In genomic region chr10:60577125-60577919, GRCm38 (mm10) we compare ENCODE assay signal across 9 mouse cellular contexts.
DNase-seq lines count a peak whose midpoint lies in the region; ATAC-seq lines count a peak whose summit lies in the region.
"Had no signal": no experiment of that assay in that cellular context is flagged by ENCODE, and none has a peak within 500 bp of the region (broad histone marks: within the 10 kb centered on the region; RNA-seq: fewer than 3 reads in every experiment).

No protein-coding gene starts in this region.

- H3K4me2 ChIP-seq in intestine, embryonic 16.5 days (ENCODE audit: low read depth, low read length): no peak overlapping the region
- no peak overlapping the region for H3K4me2 ChIP-seq in lung, embryonic 15.5 days
- no peak overlapping the region for H3K4me2 ChIP-seq in stomach, embryonic 14.5 days (replicated peaks; ENCODE audit: low read depth, low read length)

- peak; percentile 97 for DNase-seq in 416B (ENCODE audit: low read depth)
- peak; percentile 58 for DNase-seq in adrenal gland, adult 2 months
- peak; percentile 61 for DNase-seq in gastrocnemius, postnatal 14 days
- DNase-seq in layer of hippocampus, postnatal 14 days (ENCODE audit: low spot score in 2 of 2): no peak
- no peak for DNase-seq in embryo, embryonic 10.5 days (ENCODE audit: low spot score)

- no peak overlapping the region for H3K27ac ChIP-seq in intestine, embryonic 16.5 days (ENCODE audit: low read length)
- no peak overlapping the region; the same call in 1 of the 2 replicates for H3K27ac ChIP-seq in lung, embryonic 15.5 days
- no peak overlapping the region for H3K27ac ChIP-seq in stomach, embryonic 14.5 days (ENCODE audit: low read length)
- H3K27ac ChIP-seq: macrophage had no signal

- no peaks in the 10 kb centered on the region; the same call in 1 of the 2 replicates for H3K9me3 ChIP-seq in intestine, embryonic 16.5 days (ENCODE audit: control insufficient read depth, low read length)
- H3K9me3 ChIP-seq in lung, embryonic 15.5 days: no peaks in the 10 kb centered on the region
- no peaks in the 10 kb centered on the region for H3K9me3 ChIP-seq in stomach, embryonic 14.5 days (ENCODE audit: control insufficient read depth, low read depth, low read length)

- WGBS in intestine, embryonic 16.5 days: 33% methylated on average over 13 of the region's 13 CpGs
- WGBS in lung, embryonic 15.5 days: 16% methylated on average over 13 of the region's 13 CpGs
- WGBS in stomach, embryonic 14.5 days: 40% methylated on average over 13 of the region's 13 CpGs

- ATAC-seq in intestine, embryonic 16.5 days: peak; percentile 85
- ATAC-seq in lung, embryonic 15.5 days (ENCODE audit: borderline replicate concordance, extremely low read depth, low FRiP score, low TSS enrichment): peak; percentile 71
- ATAC-seq in stomach, embryonic 14.5 days (ENCODE audit: insufficient number of reproducible peaks, insufficient read depth, low FRiP score, low read depth): peak; percentile 76; the same call in 1 of the 2 replicates

- intact Hi-C loops in gastrocnemius, postnatal 14 days (cut with DNase I; ENCODE audit: low total_unique reads): no loop called here

- no peaks in the 10 kb centered on the region for H3K36me3 ChIP-seq in intestine, embryonic 16.5 days (ENCODE audit: control insufficient read depth, insufficient read depth, low read length)
- H3K36me3 ChIP-seq in lung, embryonic 15.5 days: no peaks in the 10 kb centered on the region
- no peaks in the 10 kb centered on the region for H3K36me3 ChIP-seq in stomach, embryonic 14.5 days (ENCODE audit: control insufficient read depth, insufficient read depth, low read length)

- H3K9ac ChIP-seq in intestine, embryonic 16.5 days (ENCODE audit: low read depth, low read length): 0 out of 2 replicates have a peak overlapping the region, but pooled peaks have one; percentile 10
- H3K9ac ChIP-seq in lung, embryonic 15.5 days: no peak overlapping the region
- no peak overlapping the region for H3K9ac ChIP-seq in stomach, embryonic 14.5 days (replicated peaks; ENCODE audit: low read depth, low read length)

- H3K27me3 ChIP-seq in intestine, embryonic 16.5 days (replicated peaks; ENCODE audit: control insufficient read depth, insufficient read depth, low read length): no peaks in the 10 kb centered on the region
- H3K27me3 ChIP-seq in lung, embryonic 15.5 days: no peaks in the 10 kb centered on the region
- H3K27me3 ChIP-seq in stomach, embryonic 14.5 days (ENCODE audit: control insufficient read depth, insufficient read depth, low read length): no peaks in the 10 kb centered on the region

- H3K4me1 ChIP-seq in intestine, embryonic 16.5 days (ENCODE audit: control insufficient read depth, insufficient read depth, low read length): peaks cover 6% of the 10 kb centered on the region
- peaks cover 12% of the 10 kb centered on the region for H3K4me1 ChIP-seq in lung, embryonic 15.5 days
- no peaks in the 10 kb centered on the region for H3K4me1 ChIP-seq in stomach, embryonic 14.5 days (ENCODE audit: control insufficient read depth, insufficient read depth, low read length)

- no peak overlapping the region for H3K4me3 ChIP-seq in intestine, embryonic 16.5 days (ENCODE audit: low read length)
- no peak overlapping the region for H3K4me3 ChIP-seq in lung, embryonic 15.5 days
- no peak overlapping the region for H3K4me3 ChIP-seq in stomach, embryonic 14.5 days (ENCODE audit: low read depth, low read length)

Comparison
In these comparisons a context has a peak if more than half of its experiments do, and no peak if none do; other contexts are left out.
1. DNase-seq: peak in 416B (single experiment), adrenal gland, adult 2 months (single experiment) and gastrocnemius, postnatal 14 days (single experiment); none in layer of hippocampus, postnatal 14 days (0 of 2) and embryo, embryonic 10.5 days (single experiment).
2. Peak in every context shown above with its lines, with median percentiles within 50 percentile points of each other: ATAC-seq.